8 mouse cellular contexts compared by ENCODE assay signal in the genomic region with DNA sequence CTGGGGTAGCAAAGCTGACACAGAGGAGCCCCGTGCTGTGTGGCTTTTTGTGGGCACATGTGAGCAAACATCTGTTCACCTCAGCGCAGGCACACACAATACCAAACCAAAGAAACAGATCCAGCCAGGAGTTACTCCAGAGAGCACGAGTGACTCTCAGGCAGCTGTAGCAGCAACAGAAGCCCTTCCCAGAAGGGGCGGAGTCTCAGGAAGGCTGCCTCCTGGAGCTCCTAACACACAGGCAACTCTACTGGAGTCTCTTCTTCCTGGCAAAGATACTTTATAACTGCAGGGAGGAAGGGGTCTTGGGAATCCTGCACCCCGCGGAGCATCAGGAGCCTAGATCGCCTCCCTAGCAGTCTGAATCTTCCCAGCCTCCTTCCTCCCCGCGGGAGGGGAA. TPM values are rescaled to one million over a fixed set of nuclear protein-coding genes. Genes with fewer than 3 reads are reported as not detected.
A peak's percentile ranks its signal among the peaks of the same experiment; 100 is the strongest.
DNase-seq lines count a peak whose midpoint lies in the region; ATAC-seq lines count a peak whose summit lies in the region.

No protein-coding gene starts in this region.

- H3K4me3 ChIP-seq in forebrain, embryonic 13.5 days, result peak overlapping the region; percentile 18

- 3% methylated on average over 9 of the region's 9 CpGs for WGBS in forebrain, embryonic 13.5 days

- no peak overlapping the region for H3K27ac ChIP-seq in forebrain, embryonic 13.5 days

- peaks cover 9% of the 10 kb centered on the region; the same call in 1 of the 2 replicates for H3K4me1 ChIP-seq in forebrain, embryonic 13.5 days

- H3K9me3 ChIP-seq in forebrain, embryonic 13.5 days (replicated peaks), result no peaks in the 10 kb centered on the region

- peak; percentile 59 to 71 for DNase-seq in spleen, postnatal 10 days (ENCODE audit: low spot score in 2 of 2)
- no peak for DNase-seq in spleen, adult 18-20 months
- DNase-seq in heart, postnatal 10 days, result peak; percentile 67 to 71
- peak; percentile 83 for DNase-seq in kidney, postnatal 14 days
- DNase-seq in lung, postnatal 25 days (ENCODE audit: low spot score), result peak; percentile 75
- DNase-seq in right cerebral cortex, adult 2 months (ENCODE audit: low spot score in 2 of 2), result peak; percentile 44 to 47
- DNase-seq in cerebellum, adult 8-10 months, result no peak

- peak overlapping the region; percentile 54 for H3K4me2 ChIP-seq in forebrain, embryonic 13.5 days

- ATAC-seq in forebrain, embryonic 13.5 days, result peak; percentile 59; the same call in 1 of the 2 replicates

- H3K27me3 ChIP-seq in forebrain, embryonic 13.5 days, result peaks cover 14% of the 10 kb centered on the region

- intact Hi-C loops in heart, postnatal 10 days (cut with DNase I), result loop anchor here (2.0 to 10.0 kb wide), 4 partner anchors 253 to 535 kb away; no protein-coding TSS in a partner anchor

- H3K9ac ChIP-seq in forebrain, embryonic 13.5 days, result peak overlapping the region; percentile 53

- H3K36me3 ChIP-seq in forebrain, embryonic 13.5 days (ENCODE audit: poor library complexity, severe bottlenecking), result no peaks in the 10 kb centered on the region

RNA-seq across cellular contexts. Expression of a gene that starts 7.2 kb away (rescaled TPM):
- 12.0 and 14.8 TPM in 2 replicates for polyA plus RNA-seq in forebrain, embryonic 13.5 days (2015; fragmentation: Nextera tagmentation; extraction: Ambion mirVana)
- total RNA-seq in heart, postnatal 10 days (2021), result 10 to 100 TPM; 13.9 to 17.2 TPM

Comparison
In these comparisons a context has a peak if more than half of its experiments do, and no peak if none do; other contexts are left out.
1. DNase-seq: peak in spleen, postnatal 10 days (2 of 2), heart, postnatal 10 days (2 of 2), kidney, postnatal 14 days (single experiment), lung, postnatal 25 days (single experiment) and right cerebral cortex, adult 2 months (2 of 2); none in spleen, adult 18-20 months (0 of 2) and cerebellum, adult 8-10 months (single experiment).